Mouse (Mus musculus): ENCODE data around the gene Filip1l. TPM values are rescaled to one million over a fixed set of nuclear protein-coding genes. Genes with fewer than 3 reads are reported as not detected.

The Filip1l gene
- total RNA-seq, 2 experiments from 2014 or later, result 3.0 to 3.5 TPM

DNA sequence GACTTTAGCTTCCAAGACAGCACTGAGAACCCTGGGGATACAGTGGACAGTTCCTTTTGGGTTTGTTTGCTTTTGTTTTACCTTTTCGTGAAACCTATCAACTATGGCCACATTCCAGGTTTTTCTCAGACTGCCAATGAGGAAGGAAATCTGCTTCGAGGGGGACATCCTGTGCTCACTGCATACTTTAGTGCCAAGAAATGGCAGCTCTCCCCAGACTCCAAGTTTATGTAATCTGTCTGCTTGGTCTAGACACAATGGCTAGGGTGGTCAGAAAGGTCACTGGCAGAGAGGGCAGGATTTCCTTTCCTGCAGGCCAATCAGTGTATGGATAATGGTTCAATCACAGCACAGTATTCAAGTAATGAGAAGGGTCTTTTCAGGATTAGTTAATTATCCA lies 229.1 kb downstream of the Filip1l start:
- intact Hi-C loops (cut with DNase I), result no loop called here
- no peak for DNase-seq (ENCODE audit: low spot score in 2 of 2)

- intact Hi-C loops (cut with DNase I), result no loop called here
- DNase-seq (ENCODE audit: low spot score in 2 of 2), result no peak
These were observed 232.3 kb downstream of the Filip1l start for GRCm38 (mm10) chr16:57585201-57585600.

DNA sequence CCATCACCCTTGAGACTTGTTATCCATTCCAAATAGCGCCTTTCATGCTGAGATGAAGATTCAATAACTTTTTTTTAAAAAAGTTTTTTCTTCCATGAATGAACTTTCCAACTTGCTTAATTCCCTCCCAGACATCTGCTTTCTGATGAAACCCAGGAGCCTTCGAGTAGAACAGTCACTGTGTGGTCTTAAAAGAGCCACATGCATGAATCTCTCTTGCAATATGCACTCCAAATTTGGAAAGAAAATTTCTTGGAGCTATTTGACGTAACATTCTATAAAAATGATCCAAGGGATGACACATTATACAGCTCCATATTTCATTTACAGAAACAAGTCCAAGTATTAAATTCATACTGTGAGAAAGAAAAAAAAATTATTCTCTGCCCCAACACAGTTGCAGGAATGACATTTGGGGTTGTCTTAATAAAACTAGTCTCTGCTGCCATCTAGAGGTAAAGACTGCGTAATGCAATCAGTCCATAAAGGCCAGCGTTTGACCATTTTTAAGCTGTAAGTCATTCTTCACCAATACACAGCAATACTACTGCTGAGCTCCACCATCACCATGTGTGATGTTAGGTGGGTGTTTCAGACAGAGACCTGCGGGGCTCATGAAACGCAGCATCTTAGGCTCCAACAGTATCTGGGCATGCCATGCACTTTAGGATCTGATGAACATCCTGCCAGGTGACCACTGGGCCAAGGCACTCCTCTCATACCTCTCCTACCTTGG lies 240.7 kb downstream of the Filip1l start:
- DNase-seq (ENCODE audit: low spot score in 2 of 2), result peak; percentile 43 to 62

GRCm38 (mm10) chr16:57597295-57597957 lies 244.5 kb downstream of the Filip1l start:
- DNase-seq (ENCODE audit: low spot score in 2 of 2), result no peak
- intact Hi-C loops (cut with DNase I), result loop anchor here (5.0 to 10.0 kb wide), 3 partner anchors 205 to 433 kb away; partner anchors contain the start of gene Nit2

More for the DNA sequence above, 240.7 kb downstream of the Filip1l start:
- intact Hi-C loops (cut with DNase I), result loop anchor here (10.0 kb wide), 1 partner anchor 429 kb away; the partner anchor contains the start of gene Nit2

- DNase-seq (ENCODE audit: low spot score in 2 of 2), result no peak
- intact Hi-C loops (cut with DNase I), result no loop called here
These were observed 248.1 kb downstream of the Filip1l start for GRCm38 (mm10) chr16:57601031-57601430.

GRCm38 (mm10) chr16:57606444-57607227 lies 253.7 kb downstream of the Filip1l start, which contains the start of gene Cmss1:
Cmss1 (minus strand) TSS chr16:57606864.
- intact Hi-C loops (cut with DNase I), result no loop called here
- peak; percentile 83 to 86 for DNase-seq (ENCODE audit: low spot score in 2 of 2)

GRCm38 (mm10) chr16:57611768-57612167 lies 258.9 kb downstream of the Filip1l start:
- DNase-seq (ENCODE audit: low spot score in 2 of 2), result peak; percentile 52 to 69
- intact Hi-C loops (cut with DNase I), result loop anchor here (10.0 kb wide), 1 partner anchor 1053 kb away; no protein-coding TSS in a partner anchor

Other genes with a start within 250 kb of the Filip1l start
- gene Tomm70a, start 231.4 kb upstream of the Filip1l start, total RNA-seq (2021), result 100 to 1,000 TPM; 105 to 110 TPM
- gene Nit2, start 185.8 kb upstream of the Filip1l start, total RNA-seq (2021), result 10 to 100 TPM; 14.8 to 16.3 TPM
- 10 to 100 TPM; 40.6 to 48.6 TPM for gene Tbc1d23, start 121.6 kb upstream of the Filip1l start, total RNA-seq (2021)
- under 1 TPM; 0.18 to 0.53 TPM for gene Tmem30c, start 60.2 kb upstream of the Filip1l start, total RNA-seq (2021)